Comparison of ENCODE assay signal across 8 mouse cellular contexts in the genomic region with DNA sequence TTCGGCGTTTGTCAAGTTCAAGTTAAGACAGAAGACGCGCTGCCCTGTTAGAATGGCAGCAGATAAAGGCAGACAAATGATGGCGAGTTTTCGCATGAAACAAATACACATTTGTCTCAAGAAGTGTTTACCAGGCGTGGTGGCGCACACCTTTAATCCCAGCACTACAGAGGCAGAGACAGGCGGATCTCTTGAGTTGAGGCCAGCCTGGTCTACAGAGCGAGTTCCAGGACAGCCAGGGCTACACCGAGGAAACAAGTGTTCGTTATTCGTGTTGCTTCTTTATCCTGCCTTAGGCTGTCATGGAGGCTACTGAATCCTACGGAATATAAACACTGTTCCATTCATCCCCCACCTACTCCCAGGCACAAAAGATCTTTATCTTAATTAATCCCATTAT. TPM values are rescaled to one million over a fixed set of nuclear protein-coding genes. Genes with fewer than 3 reads are reported as not detected.
A peak's percentile ranks its signal among the peaks of the same experiment; 100 is the strongest.
DNase-seq lines count a peak whose midpoint lies in the region; ATAC-seq and TF ChIP-seq lines count a peak whose summit lies in the region.

No protein-coding gene starts in this region.

- DNase-seq in heart, adult 8-10 months (ENCODE audit: low spot score), result peak; percentile 24
- DNase-seq in heart, postnatal 10 days, result no peak
- no peak for DNase-seq in forebrain, postnatal 0 days
- no peak for DNase-seq in adrenal gland, adult 2 months
- DNase-seq in thymus, adult 18-20 months, result no peak
- DNase-seq in yolk sac, embryonic 10.5 days (ENCODE audit: low spot score), result no peak

- H3K4me1 ChIP-seq in E14TG2a.4 (replicated peaks; ENCODE audit: low read depth, low read length), result peaks cover 37% of the 10 kb centered on the region
- peaks cover 6% of the 10 kb centered on the region for H3K4me1 ChIP-seq in forebrain, postnatal 0 days (ENCODE audit: insufficient read depth)
- H3K4me1 ChIP-seq in liver, embryonic 16.5 days (ENCODE audit: control insufficient read depth, low read depth, low read length), result peaks cover 5% of the 10 kb centered on the region; the same call in 1 of the 2 replicates

- H3K9ac ChIP-seq in forebrain, postnatal 0 days, result peak overlapping the region; percentile 50
- H3K9ac ChIP-seq in liver, embryonic 16.5 days (ENCODE audit: low read depth, low read length), result peak overlapping the region; percentile 77

- peak overlapping the region; percentile 99 for H3K4me3 ChIP-seq in E14TG2a.4 (replicated peaks; ENCODE audit: low read length)
- H3K4me3 ChIP-seq in forebrain, postnatal 0 days (ENCODE audit: low read depth, low read length), result peak overlapping the region; percentile 68
- peak overlapping the region; percentile 94 for H3K4me3 ChIP-seq in liver, embryonic 16.5 days (ENCODE audit: low read depth, low read length)

- H3K27ac ChIP-seq in forebrain, postnatal 0 days (ENCODE audit: low read depth, low read length), result peak overlapping the region; percentile 80
- peak overlapping the region; percentile 99 for H3K27ac ChIP-seq in liver, embryonic 16.5 days (ENCODE audit: low read length)

- peak; percentile 5 for ATAC-seq in forebrain, postnatal 0 days
- ATAC-seq in liver, embryonic 16.5 days (ENCODE audit: low read depth), result peak; percentile 33

- WGBS in forebrain, postnatal 0 days, result 10% methylated on average over 14 of the region's 14 CpGs
- 12% methylated on average over 14 of the region's 14 CpGs for WGBS in liver, embryonic 16.5 days (ENCODE audit: insufficient replicate concordance)

- no peak for TF ChIP-seq CTCF in E14TG2a.4 (conservative IDR thresholded peaks at IDR 0.05; ENCODE audit: low read length)
- TF ChIP-seq CTCF in forebrain, postnatal 0 days (IDR thresholded peaks at IDR 0.05; ENCODE audit: low read depth), result no peak

- peaks cover 12% of the 10 kb centered on the region for H3K36me3 ChIP-seq in E14TG2a.4 (ENCODE audit: insufficient read depth, low read length)
- H3K36me3 ChIP-seq in forebrain, postnatal 0 days (ENCODE audit: insufficient read depth), result 0 out of 2 replicates have a peak, but pooled peaks cover 7% of the 10 kb centered on the region
- 0 out of 2 replicates have a peak, but pooled peaks cover 7% of the 10 kb centered on the region for H3K36me3 ChIP-seq in liver, embryonic 16.5 days (ENCODE audit: control insufficient read depth, insufficient read depth)

- H3K9me3 ChIP-seq in E14TG2a.4 (ENCODE audit: low read length), result no peaks in the 10 kb centered on the region
- no peaks in the 10 kb centered on the region for H3K9me3 ChIP-seq in forebrain, postnatal 0 days (ENCODE audit: low read length)
- H3K9me3 ChIP-seq in liver, embryonic 16.5 days (replicated peaks; ENCODE audit: control insufficient read depth, low read length), result no peaks in the 10 kb centered on the region

- no peaks in the 10 kb centered on the region for H3K27me3 ChIP-seq in E14TG2a.4 (ENCODE audit: insufficient read depth, low read length)
- H3K27me3 ChIP-seq in forebrain, postnatal 0 days (ENCODE audit: insufficient read depth, low read length), result no peaks in the 10 kb centered on the region
- no peaks in the 10 kb centered on the region for H3K27me3 ChIP-seq in liver, embryonic 16.5 days (ENCODE audit: control insufficient read depth, insufficient read depth, low read depth, low read length)

- peak overlapping the region; percentile 50 for H3K4me2 ChIP-seq in forebrain, postnatal 0 days (ENCODE audit: low read depth)
- H3K4me2 ChIP-seq in liver, embryonic 16.5 days (ENCODE audit: low read depth, low read length), result peak overlapping the region; percentile 77

- intact Hi-C loops in heart, postnatal 10 days (cut with DNase I), result no loop called here

RNA-seq across cellular contexts. Expression of a gene that starts 0.6 kb away (rescaled TPM):
- 10 to 100 TPM; 35.5 to 39.2 (median 38.8) TPM for total RNA-seq in heart, adult 8-10 months (2022)
- total RNA-seq in heart, postnatal 10 days (2021), result 10 to 100 TPM; 40.4 to 44.6 TPM
- 36.9 and 46.7 TPM in 2 replicates for total RNA-seq in forebrain, postnatal 0 days (2014; rRNA removed)
- 25.6 and 33.3 TPM in 2 replicates for polyA plus RNA-seq in forebrain, postnatal 0 days (2015; fragmentation: Nextera tagmentation; extraction: Ambion mirVana)
- polyA plus RNA-seq in liver, embryonic 16.5 days (2015; fragmentation: Nextera tagmentation; extraction: Ambion mirVana), result 31.4 and 31.7 TPM in 2 replicates
- total RNA-seq in adrenal gland, adult 2 months (2021), result 10 to 100 TPM; 65.0 to 69.2 TPM
- 16.4 and 17.8 TPM in 2 replicates for polyA plus RNA-seq in adrenal gland, adult 2 months (2012; rRNA removed)
